Mouse (Mus musculus): ENCODE measurements at regions not wholly inside any gene's neighbourhood (a gene's known extent, or its start where the extent isn't known, plus 50 kb on each side); places are given as distances from the start of the nearest gene placed in this dataset.
"Not testable (repeated sequence)": the region's sequence is repeated elsewhere in the genome, so short reads cannot be mapped to it uniquely, and the experiment has no call there.

GRCm38 (mm10) chr17:83044515-83044914 lies 170.6 kb upstream of the Pkdcc start:
- DNase-seq, result no peak

- DNase-seq, result peak; percentile 70
Observed at GRCm38 (mm10) chr17:83049972-83050535, 165.0 kb upstream of the Pkdcc start.

- DNase-seq, result peak; percentile 28
Observed at GRCm38 (mm10) chr17:83050591-83051197, 164.4 kb upstream of the Pkdcc start.

GRCm38 (mm10) chr17:83052613-83053140 lies 162.4 kb upstream of the Pkdcc start:
- DNase-seq, result peak; percentile 26

- DNase-seq, result peak; percentile 43
Observed at GRCm38 (mm10) chr17:83057832-83058231, 157.3 kb upstream of the Pkdcc start.

- no peak for DNase-seq
Observed at GRCm38 (mm10) chr17:83061843-83062242, 153.2 kb upstream of the Pkdcc start.

GRCm38 (mm10) chr17:83063848-83064247 lies 151.2 kb upstream of the Pkdcc start:
- DNase-seq, result no peak

- DNase-seq, result not testable (repeated sequence)
Observed at GRCm38 (mm10) chr17:83064376-83064775, 150.7 kb upstream of the Pkdcc start.

GRCm38 (mm10) chr17:83069246-83069645 lies 145.8 kb upstream of the Pkdcc start:
- peak; percentile 20 for DNase-seq

GRCm38 (mm10) chr17:83071746-83072145 lies 143.3 kb upstream of the Pkdcc start:
- DNase-seq, result no peak

- DNase-seq, result no peak
Observed at GRCm38 (mm10) chr17:83072175-83072574, 142.9 kb upstream of the Pkdcc start.

- DNase-seq, result peak; percentile 56
Observed at GRCm38 (mm10) chr17:83074893-83075292, 140.2 kb upstream of the Pkdcc start.

- peak; percentile 78 for DNase-seq
Observed at GRCm38 (mm10) chr17:83077737-83078600, 137.1 kb upstream of the Pkdcc start.

- peak; percentile 36 for DNase-seq
Observed at GRCm38 (mm10) chr17:83078601-83079360, 136.3 kb upstream of the Pkdcc start.

- peak; percentile 29 for DNase-seq
Observed at GRCm38 (mm10) chr17:83079361-83079685, 135.8 kb upstream of the Pkdcc start.

GRCm38 (mm10) chr17:83081729-83082128 lies 133.4 kb upstream of the Pkdcc start:
- no peak for DNase-seq

GRCm38 (mm10) chr17:83083521-83083920 lies 131.6 kb upstream of the Pkdcc start:
- DNase-seq, result no peak

GRCm38 (mm10) chr17:83085792-83086475 lies 129.2 kb upstream of the Pkdcc start:
- DNase-seq, result no peak

GRCm38 (mm10) chr17:83086703-83087102 lies 128.4 kb upstream of the Pkdcc start:
- DNase-seq, result peak; percentile 27

- no peak for DNase-seq
Observed at GRCm38 (mm10) chr17:83088471-83088870, 126.6 kb upstream of the Pkdcc start.

- DNase-seq, result peak; percentile 43
Observed at GRCm38 (mm10) chr17:83089856-83090692, 125.0 kb upstream of the Pkdcc start.

Data from adrenal gland, postnatal 14 days (tissue).